ENCODE assay signal across 24 mouse cellular contexts in genomic region chr17:46210550-46210949, GRCm38 (mm10). TPM values are rescaled to one million over a fixed set of nuclear protein-coding genes. Genes with fewer than 3 reads are reported as not detected.
DNase-seq lines count a peak whose midpoint lies in the region; ATAC-seq lines count a peak whose summit lies in the region.
"Had no signal": no experiment of that assay in that cellular context is flagged by ENCODE, and none has a peak within 500 bp of the region (broad histone marks: within the 10 kb centered on the region; RNA-seq: fewer than 3 reads in every experiment).

No protein-coding gene starts in this region.

- no peaks in the 10 kb centered on the region for H3K4me1 ChIP-seq in kidney, embryonic 14.5 days (ENCODE audit: control insufficient read depth, insufficient read depth, low read length)
- no peaks in the 10 kb centered on the region for H3K4me1 ChIP-seq in heart, embryonic 11.5 days (ENCODE audit: control insufficient read depth, insufficient read depth, low read length)
- H3K4me1 ChIP-seq: embryonic facial prominence, embryonic 10.5 days; forebrain, embryonic 10.5 days; heart, embryonic 10.5 days; heart, embryonic 15.5 days; hindbrain, embryonic 10.5 days had no signal

- 90% methylated on average over 3 of the region's 3 CpGs for WGBS in kidney, embryonic 14.5 days
- WGBS in heart, embryonic 11.5 days (ENCODE audit: insufficient replicate concordance): 91% methylated on average over 3 of the region's 3 CpGs

- peaks cover 85% of the 10 kb centered on the region for H3K36me3 ChIP-seq in kidney, embryonic 14.5 days (ENCODE audit: control insufficient read depth, insufficient read depth, low read length)
- peaks cover 49% of the 10 kb centered on the region for H3K36me3 ChIP-seq in heart, embryonic 11.5 days (ENCODE audit: control insufficient read depth, insufficient read depth, low read length)

- ATAC-seq in kidney, embryonic 14.5 days (ENCODE audit: low FRiP score, low TSS enrichment): no peak
- no peak for ATAC-seq in heart, embryonic 11.5 days (replicated peaks; ENCODE audit: insufficient number of reproducible peaks, low FRiP score, low TSS enrichment)
- ATAC-seq: CD4-positive, CD25-positive, alpha-beta regulatory T cell, adult 4 months; forebrain, embryonic 14.5 days had no signal

- no peaks in the 10 kb centered on the region for H3K9me3 ChIP-seq in kidney, embryonic 14.5 days (ENCODE audit: control insufficient read depth, low read length)
- H3K9me3 ChIP-seq in heart, embryonic 11.5 days (replicated peaks; ENCODE audit: control insufficient read depth, low read length): no peaks in the 10 kb centered on the region
- H3K9me3 ChIP-seq: embryonic facial prominence, embryonic 10.5 days; forebrain, embryonic 10.5 days; G1E; heart, embryonic 10.5 days; heart, embryonic 15.5 days; hindbrain, embryonic 10.5 days had no signal

- no peaks in the 10 kb centered on the region for H3K27me3 ChIP-seq in kidney, embryonic 14.5 days (ENCODE audit: control insufficient read depth, insufficient read depth, low read length)
- no peaks in the 10 kb centered on the region for H3K27me3 ChIP-seq in heart, embryonic 11.5 days (ENCODE audit: control insufficient read depth, insufficient read depth, low read length)
- H3K27me3 ChIP-seq: heart, embryonic 15.5 days had no signal

- peak; percentile 16 for DNase-seq in kidney, adult 11 months
- peak; percentile 9 for DNase-seq in kidney, adult 9 months
- peak; percentile 69 for DNase-seq in kidney, postnatal 10 days
- peak; percentile 33 to 56 for DNase-seq in kidney, postnatal 4 days
- DNase-seq in cerebellum, postnatal 14 days: no peak
- DNase-seq in spleen, postnatal 36 days (ENCODE audit: low spot score in 2 of 2): no peak
- DNase-seq: adrenal gland, postnatal 10 days; B cell, adult 2 months; cerebellum, adult 11 months; cerebellum, adult 8-10 months; gastrocnemius, postnatal 10 days; heart, adult 18-20 months; heart, postnatal 14 days had no signal

- no peak overlapping the region for H3K4me3 ChIP-seq in kidney, embryonic 14.5 days (ENCODE audit: low read length)
- no peak overlapping the region for H3K4me3 ChIP-seq in heart, embryonic 11.5 days (ENCODE audit: low read depth, low read length)
- H3K4me3 ChIP-seq: embryonic facial prominence, embryonic 10.5 days; forebrain, embryonic 10.5 days; heart, embryonic 10.5 days; heart, embryonic 15.5 days; hindbrain, embryonic 10.5 days had no signal

- no peak overlapping the region for H3K4me2 ChIP-seq in kidney, embryonic 14.5 days (replicated peaks; ENCODE audit: low read depth, low read length)
- no peak overlapping the region for H3K4me2 ChIP-seq in heart, embryonic 11.5 days
- H3K4me2 ChIP-seq: heart, embryonic 15.5 days; hindbrain, embryonic 14.5 days had no signal

- no peak overlapping the region for H3K9ac ChIP-seq in kidney, embryonic 14.5 days (ENCODE audit: low read depth, low read length)
- H3K9ac ChIP-seq in heart, embryonic 11.5 days (ENCODE audit: low read depth, low read length): no peak overlapping the region
- H3K9ac ChIP-seq: heart, embryonic 15.5 days; hindbrain, embryonic 14.5 days had no signal

- no peak overlapping the region for H3K27ac ChIP-seq in kidney, embryonic 14.5 days (ENCODE audit: low read depth, low read length)
- no peak overlapping the region for H3K27ac ChIP-seq in heart, embryonic 11.5 days (ENCODE audit: low read depth, low read length)
- H3K27ac ChIP-seq: embryonic facial prominence, embryonic 10.5 days; forebrain, embryonic 10.5 days; heart, embryonic 10.5 days; heart, embryonic 15.5 days; hindbrain, embryonic 10.5 days; hindbrain, embryonic 14.5 days had no signal

RNA-seq across cellular contexts. Expression of gene Xpo5, which starts 8.0 kb away (rescaled TPM):
- polyA plus RNA-seq in kidney, embryonic 14.5 days (2014; fragmentation: Nextera tagmentation; extraction: Ambion mirVana): 36.6 and 61.5 TPM in 2 replicates
- 32.3 and 32.6 TPM in 2 replicates for polyA plus RNA-seq in heart, embryonic 11.5 days (2014; fragmentation: Nextera tagmentation; extraction: Ambion mirVana)

RNA-seq across cellular contexts. Expression of gene Polh, which starts 8.1 kb away (rescaled TPM):
- 9.3 and 15.6 TPM in 2 replicates for polyA plus RNA-seq in kidney, embryonic 14.5 days (2014; fragmentation: Nextera tagmentation; extraction: Ambion mirVana)
- 12.1 and 12.3 TPM in 2 replicates for polyA plus RNA-seq in heart, embryonic 11.5 days (2014; fragmentation: Nextera tagmentation; extraction: Ambion mirVana)

RNA-seq across cellular contexts. Expression of gene Polr1c, which starts 37.3 kb away (rescaled TPM):
- 114 and 120 TPM in 2 replicates for polyA plus RNA-seq in kidney, embryonic 14.5 days (2014; fragmentation: Nextera tagmentation; extraction: Ambion mirVana)
- 56.0 and 56.1 TPM in 2 replicates for polyA plus RNA-seq in heart, embryonic 11.5 days (2014; fragmentation: Nextera tagmentation; extraction: Ambion mirVana)

RNA-seq across cellular contexts. Expression of gene Yipf3, which starts 37.3 kb away (rescaled TPM):
- 102 and 106 TPM in 2 replicates for polyA plus RNA-seq in kidney, embryonic 14.5 days (2014; fragmentation: Nextera tagmentation; extraction: Ambion mirVana)
- 77.8 and 83.0 TPM in 2 replicates for polyA plus RNA-seq in heart, embryonic 11.5 days (2014; fragmentation: Nextera tagmentation; extraction: Ambion mirVana)

RNA-seq across cellular contexts. Expression of gene Lrrc73, which starts 42.8 kb away (rescaled TPM):
- 0.54 and 0.92 TPM in 2 replicates for polyA plus RNA-seq in kidney, embryonic 14.5 days (2014; fragmentation: Nextera tagmentation; extraction: Ambion mirVana)
- 0.70 and 0.79 TPM in 2 replicates for polyA plus RNA-seq in heart, embryonic 11.5 days (2014; fragmentation: Nextera tagmentation; extraction: Ambion mirVana)

Comparison
In these comparisons a context has a peak if more than half of its experiments do, and no peak if none do; other contexts are left out.
1. DNase-seq: peak in kidney, adult 11 months (single experiment), kidney, adult 9 months (single experiment), kidney, postnatal 10 days (single experiment) and kidney, postnatal 4 days (2 of 2); none in cerebellum, postnatal 14 days (0 of 2) and spleen, postnatal 36 days (0 of 2).